ENCODE assay signal across 8 mouse cellular contexts in the genomic region with DNA sequence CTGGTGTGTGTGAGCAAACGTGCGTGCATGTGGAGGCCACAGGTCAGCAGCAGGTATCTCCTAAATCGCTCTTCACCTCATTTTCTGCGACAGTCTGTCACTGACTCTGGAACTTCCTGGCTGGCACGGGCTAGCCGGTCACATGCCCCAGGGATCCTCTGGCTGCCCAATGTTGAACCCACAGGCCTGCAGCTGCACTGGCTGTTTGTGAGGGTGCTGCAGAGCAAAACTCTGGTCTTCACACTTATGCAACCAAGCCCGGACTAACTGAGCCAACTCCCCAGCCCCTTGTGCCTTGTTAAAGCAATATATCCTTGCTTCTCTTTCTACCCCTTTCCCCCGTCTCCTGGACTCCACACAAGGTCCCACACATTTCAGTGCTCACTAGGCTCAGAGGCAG. TPM values are rescaled to one million over a fixed set of nuclear protein-coding genes. Genes with fewer than 3 reads are reported as not detected.
A peak's percentile ranks its signal among the peaks of the same experiment; 100 is the strongest.
DNase-seq lines count a peak whose midpoint lies in the region; ATAC-seq lines count a peak whose summit lies in the region.

No protein-coding gene starts in this region.

- no peak for ATAC-seq in midbrain, embryonic 13.5 days
- no peak for ATAC-seq in midbrain, embryonic 14.5 days (ENCODE audit: low FRiP score, low TSS enrichment)
- 0 out of 2 replicates have a peak, but pooled peaks have one; percentile 29 for ATAC-seq in heart, embryonic 16.5 days (replicated peaks; ENCODE audit: extremely low read depth, insufficient read depth, low FRiP score)
- ATAC-seq in forebrain, embryonic 16.5 days = no peak

- no peaks in the 10 kb centered on the region for H3K9me3 ChIP-seq in midbrain, embryonic 13.5 days
- H3K9me3 ChIP-seq in midbrain, embryonic 14.5 days (ENCODE audit: control insufficient read depth, low read length) = no peaks in the 10 kb centered on the region
- H3K9me3 ChIP-seq in heart, embryonic 16.5 days (replicated peaks; ENCODE audit: control insufficient read depth, low read length) = no peaks in the 10 kb centered on the region
- no peaks in the 10 kb centered on the region for H3K9me3 ChIP-seq in forebrain, embryonic 16.5 days (ENCODE audit: control insufficient read depth, low read length)

- no peak for DNase-seq in midbrain, embryonic 14.5 days
- DNase-seq in gastrocnemius, adult 18-20 months (ENCODE audit: low spot score) = peak; percentile 58
- DNase-seq in lung, postnatal 10 days = peak; percentile 71
- DNase-seq in cerebellum, postnatal 4 days (ENCODE audit: low spot score in 2 of 2) = no peak
- no peak for DNase-seq in retina, postnatal 1 day

- no peak overlapping the region for H3K4me3 ChIP-seq in midbrain, embryonic 13.5 days (replicated peaks)
- no peak overlapping the region for H3K4me3 ChIP-seq in midbrain, embryonic 14.5 days (replicated peaks; ENCODE audit: low read depth, low read length)
- H3K4me3 ChIP-seq in heart, embryonic 16.5 days (ENCODE audit: low read length) = peak overlapping the region; percentile 15
- H3K4me3 ChIP-seq in forebrain, embryonic 16.5 days (replicated peaks; ENCODE audit: low read length) = no peak overlapping the region

- peak overlapping the region; percentile 6; the same call in 1 of the 2 replicates for H3K9ac ChIP-seq in midbrain, embryonic 13.5 days (replicated peaks)
- H3K9ac ChIP-seq in midbrain, embryonic 14.5 days (replicated peaks; ENCODE audit: low read length) = no peak overlapping the region
- H3K9ac ChIP-seq in heart, embryonic 16.5 days (ENCODE audit: low read length) = peak overlapping the region; percentile 61
- H3K9ac ChIP-seq in forebrain, embryonic 16.5 days (replicated peaks; ENCODE audit: low read depth, low read length) = no peak overlapping the region

- peaks cover 76% of the 10 kb centered on the region for H3K4me1 ChIP-seq in midbrain, embryonic 13.5 days (replicated peaks)
- H3K4me1 ChIP-seq in midbrain, embryonic 14.5 days (ENCODE audit: control insufficient read depth, insufficient read depth, low read length) = peaks cover 35% of the 10 kb centered on the region
- peaks cover 74% of the 10 kb centered on the region for H3K4me1 ChIP-seq in heart, embryonic 16.5 days (ENCODE audit: control insufficient read depth, insufficient read depth, low read length)
- peaks cover 28% of the 10 kb centered on the region for H3K4me1 ChIP-seq in forebrain, embryonic 16.5 days (replicated peaks; ENCODE audit: control insufficient read depth, insufficient read depth, low read length)

- WGBS in midbrain, embryonic 13.5 days = 83% methylated on average over 8 of the region's 8 CpGs
- 92% methylated on average over 8 of the region's 8 CpGs for WGBS in midbrain, embryonic 14.5 days
- WGBS in heart, embryonic 16.5 days = 19% methylated on average over 8 of the region's 8 CpGs
- 76% methylated on average over 8 of the region's 8 CpGs for whole genome bisulfite sequencing in forebrain, embryonic 16.5 days

- H3K4me2 ChIP-seq in midbrain, embryonic 13.5 days (replicated peaks) = no peak overlapping the region
- H3K4me2 ChIP-seq in midbrain, embryonic 14.5 days (ENCODE audit: low read length) = no peak overlapping the region
- H3K4me2 ChIP-seq in heart, embryonic 16.5 days (ENCODE audit: low read depth, low read length) = peak overlapping the region; percentile 52
- H3K4me2 ChIP-seq in forebrain, embryonic 16.5 days (ENCODE audit: low read length) = no peak overlapping the region

- no peaks in the 10 kb centered on the region for H3K27me3 ChIP-seq in midbrain, embryonic 13.5 days
- no peaks in the 10 kb centered on the region for H3K27me3 ChIP-seq in midbrain, embryonic 14.5 days (ENCODE audit: control insufficient read depth, insufficient read depth, low read length)
- no peaks in the 10 kb centered on the region for H3K27me3 ChIP-seq in heart, embryonic 16.5 days (ENCODE audit: control insufficient read depth, insufficient read depth, low read length)
- H3K27me3 ChIP-seq in forebrain, embryonic 16.5 days (replicated peaks; ENCODE audit: control insufficient read depth, insufficient read depth, low read length) = no peaks in the 10 kb centered on the region

- H3K36me3 ChIP-seq in midbrain, embryonic 13.5 days = peaks cover 7% of the 10 kb centered on the region; the same call in 1 of the 2 replicates
- H3K36me3 ChIP-seq in midbrain, embryonic 14.5 days (ENCODE audit: control insufficient read depth, insufficient read depth, low read length) = 0 out of 2 replicates have a peak, but pooled peaks cover 2% of the 10 kb centered on the region
- no peaks in the 10 kb centered on the region; the same call in 1 of the 2 replicates for H3K36me3 ChIP-seq in heart, embryonic 16.5 days (ENCODE audit: control insufficient read depth, insufficient read depth)
- H3K36me3 ChIP-seq in forebrain, embryonic 16.5 days (ENCODE audit: control insufficient read depth, insufficient read depth) = no peaks in the 10 kb centered on the region

- H3K27ac ChIP-seq in midbrain, embryonic 13.5 days = no peak overlapping the region
- no peak overlapping the region for H3K27ac ChIP-seq in midbrain, embryonic 14.5 days (replicated peaks; ENCODE audit: low read depth, low read length)
- peak overlapping the region; percentile 85 for H3K27ac ChIP-seq in heart, embryonic 16.5 days (ENCODE audit: low read length)
- H3K27ac ChIP-seq in forebrain, embryonic 16.5 days (ENCODE audit: low read length) = no peak overlapping the region

RNA-seq across cellular contexts. Expression of gene Cttnbp2nl, which starts 5.3 kb away (rescaled TPM):
- polyA plus RNA-seq in midbrain, embryonic 13.5 days (2015; fragmentation: Nextera tagmentation; extraction: Ambion mirVana) = 63.6 and 66.7 TPM in 2 replicates
- polyA plus RNA-seq in midbrain, embryonic 14.5 days (2014; fragmentation: Nextera tagmentation; extraction: Ambion mirVana) = 36.5 and 59.7 TPM in 2 replicates
- total RNA-seq in gastrocnemius, adult 18-20 months (2021) = 1 to 10 TPM; 5.8 to 6.3 TPM
- 19.4 and 21.7 TPM in 2 replicates for polyA plus RNA-seq in heart, embryonic 16.5 days (2015; fragmentation: Nextera tagmentation; extraction: Ambion mirVana)
- polyA plus RNA-seq in forebrain, embryonic 16.5 days (2015; fragmentation: Nextera tagmentation; extraction: Ambion mirVana) = 62.6 and 70.2 TPM in 2 replicates

RNA-seq across cellular contexts. Expression of gene 4930564D02Rik, which starts 19.0 kb away (rescaled TPM):
- polyA plus RNA-seq in midbrain, embryonic 13.5 days (2015; fragmentation: Nextera tagmentation; extraction: Ambion mirVana) = not detected in 2 replicates
- polyA plus RNA-seq in midbrain, embryonic 14.5 days (2014; fragmentation: Nextera tagmentation; extraction: Ambion mirVana) = not detected in 2 replicates
- total RNA-seq in gastrocnemius, adult 18-20 months (2021) = not detected
- polyA plus RNA-seq in heart, embryonic 16.5 days (2015; fragmentation: Nextera tagmentation; extraction: Ambion mirVana) = not detected in 2 replicates
- not detected in 2 replicates for polyA plus RNA-seq in forebrain, embryonic 16.5 days (2015; fragmentation: Nextera tagmentation; extraction: Ambion mirVana)

Comparison
In these comparisons a context has a peak if more than half of its experiments do, and no peak if none do; other contexts are left out.
1. H3K9ac ChIP-seq: peak in midbrain, embryonic 13.5 days (single experiment) and heart, embryonic 16.5 days (single experiment); none in midbrain, embryonic 14.5 days (single experiment) and forebrain, embryonic 16.5 days (single experiment).
2. DNase-seq: peak in gastrocnemius, adult 18-20 months (single experiment) and lung, postnatal 10 days (single experiment); none in midbrain, embryonic 14.5 days (single experiment), cerebellum, postnatal 4 days (0 of 2) and retina, postnatal 1 day (single experiment).